Comparison of ENCODE assay signal across 30 mouse cellular contexts in the genomic region with DNA sequence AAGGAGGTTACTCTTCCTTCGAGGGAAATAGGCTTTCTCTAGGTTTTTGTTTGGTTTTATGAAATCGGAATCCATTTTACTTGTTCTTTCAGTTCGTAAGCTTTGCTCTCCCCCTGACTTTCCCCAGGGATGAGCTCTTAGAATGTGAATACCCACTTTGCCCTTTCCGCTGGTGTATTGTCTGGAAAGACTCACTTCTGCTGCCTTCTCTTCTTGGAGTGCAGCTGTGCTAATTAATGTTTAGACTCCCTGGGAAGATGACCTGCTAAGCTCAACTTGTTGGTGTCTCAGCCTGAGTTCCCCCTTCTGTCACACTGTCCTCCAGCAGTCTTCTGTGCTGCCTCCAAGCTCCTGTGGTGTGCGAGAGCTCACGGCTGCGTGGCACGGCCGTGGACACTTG.
DNase-seq lines count a peak whose midpoint lies in the region; ATAC-seq lines count a peak whose summit lies in the region.
"Had no signal": no experiment of that assay in that cellular context is flagged by ENCODE, and none has a peak within 500 bp of the region (broad histone marks: within the 10 kb centered on the region; RNA-seq: fewer than 3 reads in every experiment).

No protein-coding gene starts in this region.

- no peak overlapping the region for H3K4me2 ChIP-seq in midbrain, embryonic 15.5 days
- H3K4me2 ChIP-seq: forebrain, embryonic 13.5 days; heart, embryonic 12.5 days; heart, embryonic 15.5 days; hindbrain, embryonic 15.5 days had no signal

- H3K4me3 ChIP-seq in midbrain, embryonic 10.5 days: no peak overlapping the region
- H3K4me3 ChIP-seq in midbrain, embryonic 15.5 days: no peak overlapping the region
- H3K4me3 ChIP-seq: forebrain, embryonic 10.5 days; forebrain, embryonic 13.5 days; gastrocnemius, adult 2 months; heart, embryonic 12.5 days; heart, embryonic 15.5 days; hindbrain, embryonic 15.5 days had no signal

- 0 out of 2 replicates have a peak overlapping the region, but pooled peaks have one; percentile 52 for H3K27ac ChIP-seq in midbrain, embryonic 10.5 days (replicated peaks)
- H3K27ac ChIP-seq in midbrain, embryonic 15.5 days: no peak overlapping the region
- H3K27ac ChIP-seq: forebrain, embryonic 10.5 days; forebrain, embryonic 13.5 days; gastrocnemius, adult 2 months; heart, embryonic 15.5 days; hindbrain, embryonic 15.5 days had no signal

- no peaks in the 10 kb centered on the region for H3K27me3 ChIP-seq in midbrain, embryonic 10.5 days (ENCODE audit: low read depth, poor library complexity, severe bottlenecking)
- H3K27me3 ChIP-seq in midbrain, embryonic 15.5 days (replicated peaks): no peaks in the 10 kb centered on the region
- H3K27me3 ChIP-seq: CH12.LX; forebrain, embryonic 13.5 days; heart, embryonic 12.5 days; heart, embryonic 15.5 days; hindbrain, embryonic 15.5 days; Patski had no signal

- H3K9ac ChIP-seq in midbrain, embryonic 15.5 days: no peak overlapping the region
- H3K9ac ChIP-seq: forebrain, embryonic 13.5 days; heart, embryonic 12.5 days; heart, embryonic 15.5 days; hindbrain, embryonic 15.5 days had no signal

- WGBS in midbrain, embryonic 10.5 days: 50% methylated on average over 9 of the region's 9 CpGs
- 46% methylated on average over 9 of the region's 9 CpGs for whole genome bisulfite sequencing in midbrain, embryonic 15.5 days

- ATAC-seq in midbrain, embryonic 15.5 days (replicated peaks): no peak
- ATAC-seq: activated CD4-positive, CD25-positive, alpha-beta regulatory T cell, adult 4 months; forebrain, embryonic 13.5 days; forebrain, embryonic 16.5 days; intestine, postnatal 0 days; Patski had no signal

- no peaks in the 10 kb centered on the region for H3K36me3 ChIP-seq in midbrain, embryonic 10.5 days
- H3K36me3 ChIP-seq in midbrain, embryonic 15.5 days (replicated peaks): no peaks in the 10 kb centered on the region
- H3K36me3 ChIP-seq: forebrain, embryonic 10.5 days; heart, embryonic 15.5 days; hindbrain, embryonic 15.5 days had no signal

- DNase-seq in midbrain, embryonic 10.5 days (ENCODE audit: low spot score): no peak
- peak; percentile 33 for DNase-seq in ES-CJ7 (ENCODE audit: low read depth, low spot score)
- DNase-seq in ZHBTc4 (ENCODE audit: low read depth, low spot score): peak; percentile 29
- peak; percentile 14 for DNase-seq in retina, postnatal 1 day
- DNase-seq in layer of hippocampus, adult 8-10 months (ENCODE audit: low spot score in 2 of 2): no peak
- DNase-seq in embryo, embryonic 10.5 days (ENCODE audit: low spot score): no peak
- DNase-seq: adrenal gland, adult 8-10 months; adrenal gland, postnatal 25 days; B cell, adult 2 months; cerebellum, adult 11 months; cerebellum, adult 2 months; cerebellum, adult 9-11 months; cerebellum, postnatal 25 days; gastrocnemius, adult 2 months; gastrocnemius, postnatal 14 days; heart, adult 18-20 months; heart, postnatal 10 days; heart, postnatal 36 days had no signal

- H3K4me1 ChIP-seq in midbrain, embryonic 10.5 days: peaks cover 9% of the 10 kb centered on the region
- H3K4me1 ChIP-seq in midbrain, embryonic 15.5 days: peaks cover 6% of the 10 kb centered on the region; the same call in 1 of the 2 replicates
- H3K4me1 ChIP-seq: forebrain, embryonic 13.5 days; heart, embryonic 12.5 days; heart, embryonic 15.5 days; hindbrain, embryonic 15.5 days had no signal

- no peaks in the 10 kb centered on the region for H3K9me3 ChIP-seq in midbrain, embryonic 10.5 days (replicated peaks)
- no peaks in the 10 kb centered on the region for H3K9me3 ChIP-seq in midbrain, embryonic 15.5 days
- H3K9me3 ChIP-seq: forebrain, embryonic 10.5 days; forebrain, embryonic 13.5 days; G1E; heart, embryonic 12.5 days; heart, embryonic 15.5 days; hindbrain, embryonic 15.5 days had no signal

Comparison
In these comparisons a context has a peak if more than half of its experiments do, and no peak if none do; other contexts are left out.
1. DNase-seq: peak in ES-CJ7 (single experiment), ZHBTc4 (single experiment) and retina, postnatal 1 day (single experiment); none in midbrain, embryonic 10.5 days (single experiment), layer of hippocampus, adult 8-10 months (0 of 2) and embryo, embryonic 10.5 days (single experiment).